Mouse (Mus musculus) gastrocnemius, adult 18-20 months (tissue): Measurements from ENCODE around the gene Psmc4. TPM values are rescaled to one million over a fixed set of nuclear protein-coding genes. Genes with fewer than 3 reads are reported as not detected.
A peak's percentile ranks its signal among the peaks of the same experiment; 100 is the strongest.

Experiments
- DNase-seq: peaks from one replicate; pipeline ENCODE4 v3.0.0; 2021; ENCODE audit warnings: low spot score
- long read RNA-seq, 2 experiments: library from polyadenylated mRNA; stranded (forward); transcript quantifications; one replicate each; pipeline ENCODE4 v2.0.0; 2021
- total RNA-seq, 2 experiments: library from RNA; stranded (reverse); gene quantifications; 2 replicates each; pipeline ENCODE4 v1.2.3; 2021

Gene Psmc4
- total RNA-seq = 10 to 100 TPM; 97.3 to 98.6 TPM
- long read RNA-seq, experiment 1, transcript Psmc4-201 (11 exons, 1,440 nt) = major isoform, 120 of 135 reads
- long read RNA-seq, experiment 1, partial matches to known transcripts = 8 of 135 reads
- long read RNA-seq, experiment 1, other reads (novel, unspliced or antisense) = 7 of 135 reads
- long read RNA-seq, experiment 2, transcript Psmc4-201 (11 exons, 1,440 nt) = major isoform, 140 of 150 reads
- long read RNA-seq, experiment 2, partial matches to known transcripts = 3 of 150 reads
- long read RNA-seq, experiment 2, other reads (novel, unspliced or antisense) = 7 of 150 reads

- peak; percentile 98 for DNase-seq
Observed at GRCm38 (mm10) chr7:28049476-28050409, at the start of gene Psmc4. Psmc4 (minus strand) TSS chr7:28050101.

- no peak for DNase-seq
Observed at GRCm38 (mm10) chr7:28099101-28099500, 49.2 kb upstream of the Psmc4 start.

GRCm38 (mm10) chr7:28093541-28093940, 43.6 kb upstream of the Psmc4 start:
- no peak for DNase-seq

- DNase-seq = no peak
Observed at GRCm38 (mm10) chr7:28086236-28086635, 36.3 kb upstream of the Psmc4 start.

GRCm38 (mm10) chr7:28084215-28084614, 34.3 kb upstream of the Psmc4 start:
- no peak for DNase-seq

GRCm38 (mm10) chr7:28070531-28071298, 20.8 kb upstream of the Psmc4 start, which contains the start of gene Fcgbp:
Fcgbp (plus strand) TSS chr7:28071236.
- no peak for DNase-seq

GRCm38 (mm10) chr7:28069546-28070172, 19.8 kb upstream of the Psmc4 start:
- no peak for DNase-seq

- DNase-seq = no peak
Observed at GRCm38 (mm10) chr7:28068661-28069060, 18.8 kb upstream of the Psmc4 start.

GRCm38 (mm10) chr7:28059972-28060371, 10.1 kb upstream of the Psmc4 start:
- DNase-seq = no peak

GRCm38 (mm10) chr7:28053046-28053930, 3.4 kb upstream of the Psmc4 start:
- DNase-seq = no peak

GRCm38 (mm10) chr7:28050584-28050983, 683 bp upstream of the Psmc4 start:
- DNase-seq = no peak

GRCm38 (mm10) chr7:28044524-28044923, 5.4 kb downstream of the Psmc4 start:
- no peak for DNase-seq

- DNase-seq = no peak
Observed at GRCm38 (mm10) chr7:28014445-28014810, 35.5 kb downstream of the Psmc4 start.

GRCm38 (mm10) chr7:28013549-28014444, 36.1 kb downstream of the Psmc4 start, which contains the start of gene Zfp850:
Zfp850 (minus strand) TSS chr7:28014115.
- DNase-seq = peak; percentile 52

GRCm38 (mm10) chr7:28010271-28010670, 39.6 kb downstream of the Psmc4 start:
- no peak for DNase-seq
